Mouse (Mus musculus): ENCODE results near the gene Ccdc63.

The Ccdc63 gene

GRCm38 (mm10) chr5:122081471-122081870, 59.2 kb downstream of the Ccdc63 start:
- DNase-seq: no peak

- peak; percentile 91 to 95 for DNase-seq
Measured at GRCm38 (mm10) chr5:122080930-122081329, 59.7 kb downstream of the Ccdc63 start.

- peak in 1 of 2 experiments; percentile 37 for DNase-seq
Measured at GRCm38 (mm10) chr5:122079796-122080195, 60.8 kb downstream of the Ccdc63 start.

- DNase-seq: no peak
Measured at GRCm38 (mm10) chr5:122077244-122077643, 63.4 kb downstream of the Ccdc63 start.

GRCm38 (mm10) chr5:122075736-122076135, 64.9 kb downstream of the Ccdc63 start:
- no peak for DNase-seq

GRCm38 (mm10) chr5:122071997-122072396, 68.6 kb downstream of the Ccdc63 start:
- DNase-seq: no peak

GRCm38 (mm10) chr5:122070963-122071800, 69.4 kb downstream of the Ccdc63 start:
- DNase-seq: no peak

- DNase-seq: no peak
Measured at GRCm38 (mm10) chr5:122068563-122068962, 72.1 kb downstream of the Ccdc63 start.

GRCm38 (mm10) chr5:122063204-122063933, 77.3 kb downstream of the Ccdc63 start:
- DNase-seq: no peak

GRCm38 (mm10) chr5:122062479-122062878, 78.1 kb downstream of the Ccdc63 start:
- no peak for DNase-seq

GRCm38 (mm10) chr5:122060767-122061333, 79.8 kb downstream of the Ccdc63 start:
- no peak for DNase-seq

GRCm38 (mm10) chr5:122059060-122060017, 81.3 kb downstream of the Ccdc63 start:
- DNase-seq: peak; percentile 70 to 81
